Comparison of ENCODE assay signal across 9 mouse cellular contexts in genomic region chr14:118005697-118006096, GRCm38 (mm10). TPM values are rescaled to one million over a fixed set of nuclear protein-coding genes. Genes with fewer than 3 reads are reported as not detected.
DNase-seq lines count a peak whose midpoint lies in the region; ATAC-seq and TF ChIP-seq lines count a peak whose summit lies in the region.
"Had no signal": no experiment of that assay in that cellular context is flagged by ENCODE, and none has a peak within 500 bp of the region (broad histone marks: within the 10 kb centered on the region; RNA-seq: fewer than 3 reads in every experiment).

No protein-coding gene starts in this region.

- H3K27me3 ChIP-seq in liver, postnatal 0 days (ENCODE audit: insufficient read depth, low read length), result no peaks in the 10 kb centered on the region
- H3K27me3 ChIP-seq in forebrain, embryonic 14.5 days (replicated peaks; ENCODE audit: control insufficient read depth, insufficient read depth, low read length), result no peaks in the 10 kb centered on the region
- no peaks in the 10 kb centered on the region for H3K27me3 ChIP-seq in hindbrain, postnatal 0 days (ENCODE audit: insufficient read depth, low read length)
- H3K27me3 ChIP-seq: liver, embryonic 13.5 days had no signal

- TF ChIP-seq EP300 in liver, postnatal 0 days (IDR thresholded peaks at IDR 0.05; ENCODE audit: low read depth), result no peak

- H3K4me3 ChIP-seq in liver, postnatal 0 days (ENCODE audit: low read depth, low read length), result no peak overlapping the region
- no peak overlapping the region for H3K4me3 ChIP-seq in bone marrow, adult 2 months (replicated peaks; ENCODE audit: control insufficient read depth, low read depth, low read length)
- H3K4me3 ChIP-seq in forebrain, embryonic 14.5 days (ENCODE audit: low read depth, low read length), result no peak overlapping the region
- H3K4me3 ChIP-seq in hindbrain, postnatal 0 days (ENCODE audit: low read length), result no peak overlapping the region
- H3K4me3 ChIP-seq: liver, embryonic 13.5 days had no signal

- no peak for TF ChIP-seq POLR2A in bone marrow, adult 2 months (IDR thresholded peaks at IDR 0.05; ENCODE audit: borderline replicate concordance, control insufficient read depth, low read depth, low read length)

- peak; percentile 23 for DNase-seq in liver, postnatal 0 days
- no peak for DNase-seq in liver
- peak; percentile 83 for DNase-seq in forebrain, embryonic 14.5 days (ENCODE audit: low spot score)
- peak; percentile 89 for DNase-seq in hindbrain, postnatal 0 days (ENCODE audit: low spot score)
- peak; percentile 39 for DNase-seq in left cerebral cortex, adult 11 months (ENCODE audit: low spot score)
- DNase-seq in naive thymus-derived CD4-positive, alpha-beta T cell, adult 2 months (ENCODE audit: low read depth), result peak; percentile 2
- DNase-seq: liver, embryonic 13.5 days had no signal

- H3K4me2 ChIP-seq in liver, postnatal 0 days (ENCODE audit: low read depth, low read length), result no peak overlapping the region
- no peak overlapping the region for H3K4me2 ChIP-seq in forebrain, embryonic 14.5 days (ENCODE audit: low read length)
- H3K4me2 ChIP-seq in hindbrain, postnatal 0 days (ENCODE audit: low read depth, low read length), result no peak overlapping the region
- H3K4me2 ChIP-seq: liver, embryonic 13.5 days had no signal

- peak; percentile 74 for TF ChIP-seq CTCF in liver, postnatal 0 days (IDR thresholded peaks at IDR 0.05; ENCODE audit: low read depth)
- peak; percentile 24; the same call in 1 of the 2 replicates for TF ChIP-seq CTCF in bone marrow, adult 2 months (IDR thresholded peaks at IDR 0.05; ENCODE audit: control insufficient read depth, insufficient read depth, low read length)
- peak; percentile 84 for TF ChIP-seq CTCF in hindbrain, postnatal 0 days (IDR thresholded peaks at IDR 0.05; ENCODE audit: low read depth)

- WGBS in liver, postnatal 0 days (ENCODE audit: insufficient replicate concordance), result 14% methylated on average over 5 of the region's 5 CpGs
- WGBS in bone marrow, adult 2 months, result 4% methylated on average over 5 of the region's 5 CpGs
- 15% methylated on average over 5 of the region's 5 CpGs for WGBS in forebrain, embryonic 14.5 days
- WGBS in hindbrain, postnatal 0 days, result 16% methylated on average over 5 of the region's 5 CpGs

- no peaks in the 10 kb centered on the region for H3K36me3 ChIP-seq in liver, postnatal 0 days (replicated peaks; ENCODE audit: insufficient read depth, low read length)
- no peaks in the 10 kb centered on the region for H3K36me3 ChIP-seq in forebrain, embryonic 14.5 days (ENCODE audit: control insufficient read depth, insufficient read depth, low read length)
- no peaks in the 10 kb centered on the region for H3K36me3 ChIP-seq in hindbrain, postnatal 0 days (ENCODE audit: insufficient read depth, low read length)
- H3K36me3 ChIP-seq: liver, embryonic 13.5 days had no signal

- no peak overlapping the region for H3K9ac ChIP-seq in liver, postnatal 0 days (replicated peaks)
- H3K9ac ChIP-seq in forebrain, embryonic 14.5 days (ENCODE audit: low read length), result no peak overlapping the region
- no peak overlapping the region for H3K9ac ChIP-seq in hindbrain, postnatal 0 days (replicated peaks; ENCODE audit: low read length)
- H3K9ac ChIP-seq: liver, embryonic 13.5 days had no signal

- peaks cover 5% of the 10 kb centered on the region; the same call in 1 of the 2 replicates for H3K4me1 ChIP-seq in liver, postnatal 0 days (ENCODE audit: insufficient read depth)
- H3K4me1 ChIP-seq in bone marrow, adult 2 months (ENCODE audit: control insufficient read depth, insufficient read depth, low read length), result no peaks in the 10 kb centered on the region
- peaks cover 8% of the 10 kb centered on the region; the same call in 1 of the 2 replicates for H3K4me1 ChIP-seq in forebrain, embryonic 14.5 days (ENCODE audit: control insufficient read depth, insufficient read depth, low read length)
- peaks cover 7% of the 10 kb centered on the region; the same call in 1 of the 2 replicates for H3K4me1 ChIP-seq in hindbrain, postnatal 0 days (ENCODE audit: insufficient read depth, low read length)

- no peak overlapping the region for H3K27ac ChIP-seq in liver, postnatal 0 days (ENCODE audit: low read depth)
- no peak overlapping the region for H3K27ac ChIP-seq in bone marrow, adult 2 months (ENCODE audit: control insufficient read depth, insufficient read depth, low read depth, low read length, poor library complexity)
- H3K27ac ChIP-seq in forebrain, embryonic 14.5 days (ENCODE audit: low read depth, low read length), result no peak overlapping the region
- H3K27ac ChIP-seq in hindbrain, postnatal 0 days, result no peak overlapping the region
- H3K27ac ChIP-seq: liver, embryonic 13.5 days had no signal

- no peak for ATAC-seq in liver, postnatal 0 days
- peak; percentile 61 for ATAC-seq in forebrain, embryonic 14.5 days
- peak; percentile 67 for ATAC-seq in hindbrain, postnatal 0 days
- no peak for ATAC-seq in erythroblast, adult 5-6 weeks (replicated peaks; ENCODE audit: low FRiP score, poor library complexity, severe bottlenecking)

- H3K9me3 ChIP-seq in liver, postnatal 0 days (ENCODE audit: low read length), result no peaks in the 10 kb centered on the region
- H3K9me3 ChIP-seq in forebrain, embryonic 14.5 days (replicated peaks; ENCODE audit: control insufficient read depth, low read length), result no peaks in the 10 kb centered on the region
- H3K9me3 ChIP-seq in hindbrain, postnatal 0 days (ENCODE audit: low read length), result no peaks in the 10 kb centered on the region
- H3K9me3 ChIP-seq: liver, embryonic 13.5 days had no signal

RNA-seq across cellular contexts. Expression of gene Dct, which starts 46.3 kb away (rescaled TPM):
- 1.0 and 1.8 TPM in 2 replicates for polyA plus RNA-seq in liver, postnatal 0 days (2015; fragmentation: Nextera tagmentation; extraction: Ambion mirVana)
- polyA plus RNA-seq in bone marrow, adult 2 months (2011; ENCODE audit: insufficient read depth, insufficient read length, low replicate concordance, missing spikeins), result 0.38 and 0.72 TPM in 2 replicates
- polyA plus RNA-seq in forebrain, embryonic 14.5 days (2014; fragmentation: Nextera tagmentation; extraction: Ambion mirVana), result 7.9 and 8.7 TPM in 2 replicates
- total RNA-seq in hindbrain, postnatal 0 days (2014; rRNA removed), result 0.10 TPM in 1 of 2 replicates, not detected in the other
- 0.70 and 0.82 TPM in 2 replicates for polyA plus RNA-seq in hindbrain, postnatal 0 days (2015; fragmentation: Nextera tagmentation; extraction: Ambion mirVana)
- total RNA-seq in erythroblast, adult 5-6 weeks (2015; ENCODE audit: low replicate concordance), result 0.38 TPM in 1 of 2 replicates, not detected in the other
- total RNA-seq in erythroblast, adult 5-6 weeks (2017; ENCODE audit: low replicate concordance), result 0.09 and 0.42 TPM in 2 replicates

Comparison
In these comparisons a context has a peak if more than half of its experiments do, and no peak if none do; other contexts are left out.
1. ATAC-seq: peak in forebrain, embryonic 14.5 days (single experiment) and hindbrain, postnatal 0 days (single experiment); none in liver, postnatal 0 days (single experiment) and erythroblast, adult 5-6 weeks (single experiment).
2. CTCF ChIP-seq: peak in every context shown above with its lines; median percentile 84 in hindbrain, postnatal 0 days; 74 in liver, postnatal 0 days; 24 in bone marrow, adult 2 months.